Mouse (Mus musculus) skeletal muscle tissue, adult 2 months (tissue): ENCODE measurements around the gene Axdnd1.
A peak's percentile ranks its signal among the peaks of the same experiment; 100 is the strongest.

Experiments used
- DNase-seq: peaks from one replicate; pipeline ENCODE4 v3.0.0-alpha.2; 2012; ENCODE audit warnings: low read depth, low spot score

Gene Axdnd1

GRCm38 (mm10) chr1:156420671-156421297 is at the start of gene Axdnd1:
TSS of gene Axdnd1 (minus strand) at chr1:156421159.
- DNase-seq, result peak; percentile 82

GRCm38 (mm10) chr1:156470557-156470956 is 49.6 kb upstream of the Axdnd1 start:
- DNase-seq, result no peak

DNA sequence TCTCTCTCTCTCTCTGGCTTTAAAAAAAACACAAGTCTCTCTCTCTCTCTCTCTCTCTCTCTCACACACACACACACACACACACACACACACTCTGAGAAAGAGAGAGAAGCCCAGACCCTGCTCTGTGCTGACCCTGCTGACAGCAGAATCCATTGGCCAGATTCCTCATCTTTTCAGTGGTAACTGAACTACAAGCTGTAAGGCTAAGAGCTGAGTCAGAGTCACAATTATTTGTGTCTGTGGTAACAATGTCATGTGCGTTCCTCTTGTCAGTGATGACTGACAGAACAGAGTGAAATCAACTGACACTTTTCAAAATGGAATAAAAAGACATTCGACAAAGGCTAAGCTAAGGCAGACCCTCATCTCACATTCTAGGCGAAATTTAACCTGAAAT is 47.6 kb upstream of the Axdnd1 start:
- no peak for DNase-seq

DNA sequence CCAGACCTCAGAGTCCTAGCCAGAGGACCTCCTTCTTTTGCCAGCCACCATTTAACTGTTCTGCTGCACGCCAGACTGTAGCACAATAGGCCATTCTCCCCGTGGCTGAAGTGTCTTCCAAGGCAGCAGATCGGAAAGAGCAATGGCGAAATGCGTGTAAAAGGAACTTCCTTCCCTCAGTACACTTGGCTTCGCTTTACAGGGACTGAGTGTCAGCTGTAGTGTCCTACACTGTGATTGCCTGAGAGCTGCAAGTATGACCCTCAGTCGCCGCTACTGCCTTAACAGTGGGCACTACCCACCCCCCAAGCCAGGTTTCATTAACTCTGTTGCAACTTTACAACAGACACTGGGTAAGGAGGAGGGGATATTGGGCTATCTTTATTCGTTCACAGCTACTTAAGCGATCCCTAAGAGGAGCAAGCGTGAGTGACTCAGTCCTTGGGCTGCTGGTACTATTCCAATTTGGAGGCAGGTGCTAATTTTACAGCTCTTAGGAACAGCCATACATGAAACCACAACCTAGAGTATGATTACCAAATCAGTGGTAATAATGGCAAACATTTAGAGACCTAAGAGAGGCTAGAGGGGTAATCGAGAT is 46.8 kb upstream of the Axdnd1 start:
- DNase-seq, result no peak

DNA sequence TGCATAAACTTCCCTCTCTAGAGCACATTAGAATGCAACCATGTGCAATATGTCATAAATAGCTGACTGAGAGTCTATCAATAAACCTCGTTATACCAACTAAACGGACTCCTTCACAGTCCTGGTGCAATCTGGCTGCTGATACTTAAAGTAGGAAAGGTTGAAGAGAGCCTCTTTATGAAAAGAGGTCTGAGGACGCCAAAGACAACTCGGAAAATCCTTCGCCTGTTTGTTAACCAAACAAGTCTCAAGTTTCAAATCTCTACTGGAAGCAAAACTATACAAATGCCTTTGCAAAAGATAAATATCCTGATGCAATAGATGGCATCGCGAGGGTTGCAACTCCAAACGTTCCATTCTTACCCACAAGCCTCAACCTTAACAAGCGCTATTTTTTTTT is 44.0 kb upstream of the Axdnd1 start:
- no peak for DNase-seq

DNA sequence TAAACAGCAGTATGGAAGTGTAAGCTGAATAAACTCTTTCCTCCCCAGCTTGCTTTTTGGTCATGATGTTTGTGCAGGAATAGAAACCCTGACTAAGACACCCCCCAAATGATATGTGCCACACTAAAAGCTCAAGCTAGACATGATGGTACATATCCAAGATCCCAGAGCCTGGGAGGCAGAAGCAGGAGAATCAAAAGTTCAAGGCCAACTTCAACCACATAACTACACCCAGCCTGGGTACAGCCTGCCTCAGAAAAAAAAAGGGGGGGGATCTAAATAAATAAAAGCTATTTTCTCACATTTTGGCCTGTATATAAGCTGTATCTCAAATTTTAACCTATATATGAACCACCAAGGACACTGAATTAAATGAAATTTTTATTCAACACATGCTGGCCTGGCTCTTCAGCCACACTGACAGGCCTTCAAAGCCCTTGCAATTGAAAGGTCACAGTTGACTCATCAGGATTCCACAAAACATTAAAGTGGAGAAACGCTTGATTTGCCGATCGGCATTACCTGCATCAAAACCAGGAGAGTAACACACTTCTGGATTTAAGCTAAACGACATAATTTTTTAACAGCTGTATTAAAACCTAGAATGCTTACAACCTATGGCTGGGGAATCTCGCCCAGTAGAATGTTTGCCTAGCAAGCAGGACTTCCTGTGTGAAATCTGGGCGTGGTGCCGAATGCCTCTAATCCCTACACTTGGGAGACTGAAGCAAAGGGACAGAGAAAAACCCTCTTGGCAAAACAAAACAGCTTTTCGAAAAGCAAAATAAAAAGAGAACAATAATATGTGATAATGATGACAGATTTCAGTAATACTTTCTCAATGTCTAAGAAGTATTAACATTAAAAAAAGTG is 43.3 kb upstream of the Axdnd1 start:
- no peak for DNase-seq

DNA sequence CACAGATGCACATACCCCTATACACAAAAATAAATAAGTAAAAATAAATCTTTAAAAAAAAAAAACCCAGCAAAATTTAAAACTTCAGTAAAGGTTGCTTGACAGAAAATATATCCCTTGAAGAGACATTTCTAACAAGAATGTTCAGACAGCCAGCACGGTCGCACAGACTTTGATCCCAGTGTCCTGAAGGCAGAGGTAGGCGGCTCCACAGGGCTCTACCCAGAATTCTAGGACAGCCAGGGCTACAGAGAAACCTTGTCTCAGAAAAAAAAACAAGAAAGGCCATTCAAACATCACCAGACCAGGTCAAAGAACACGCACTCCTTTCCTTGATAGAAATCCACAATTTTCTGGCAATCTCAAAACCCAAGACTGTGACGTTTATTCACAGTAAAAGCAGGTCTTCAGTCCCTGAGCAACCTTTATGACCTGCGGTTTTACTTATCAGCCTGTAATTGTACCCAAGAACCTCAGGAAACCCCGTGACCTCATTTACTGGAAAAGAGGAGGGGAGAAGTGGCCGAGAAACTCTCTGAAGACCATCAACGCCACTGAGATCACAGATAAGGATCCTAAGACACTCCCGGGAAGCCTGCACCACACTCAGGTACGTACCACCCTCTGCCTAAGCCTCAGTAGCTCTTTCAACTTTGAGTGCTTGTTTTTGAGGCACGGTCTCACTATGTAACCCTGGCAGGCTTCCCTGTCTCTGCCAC is 41.5 kb upstream of the Axdnd1 start:
- DNase-seq, result no peak

DNA sequence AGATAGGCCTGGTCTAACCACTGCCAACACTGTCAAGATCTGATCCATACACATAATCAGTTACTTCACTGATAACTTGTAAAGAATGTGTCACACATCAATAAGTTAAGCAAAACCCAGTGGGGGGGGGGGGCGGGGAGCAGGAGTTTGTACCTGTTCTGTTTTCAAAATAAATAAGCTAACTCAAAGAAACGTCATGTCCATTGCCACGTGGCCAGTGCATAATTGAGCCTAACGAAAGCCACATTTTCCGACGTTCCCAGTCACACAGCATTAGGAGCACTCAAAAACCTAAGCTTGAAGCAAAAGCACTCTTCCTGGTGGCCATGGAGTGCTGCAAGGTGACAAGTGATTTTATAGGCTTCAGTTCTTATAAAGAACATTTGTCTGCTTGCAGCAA is 40.1 kb upstream of the Axdnd1 start:
- DNase-seq, result no peak

GRCm38 (mm10) chr1:156460216-156460615 is 39.3 kb upstream of the Axdnd1 start:
- DNase-seq, result no peak

- no peak for DNase-seq
Observed at GRCm38 (mm10) chr1:156459690-156460089, 38.7 kb upstream of the Axdnd1 start.

GRCm38 (mm10) chr1:156458391-156459060 is 37.6 kb upstream of the Axdnd1 start:
- DNase-seq, result no peak

DNA sequence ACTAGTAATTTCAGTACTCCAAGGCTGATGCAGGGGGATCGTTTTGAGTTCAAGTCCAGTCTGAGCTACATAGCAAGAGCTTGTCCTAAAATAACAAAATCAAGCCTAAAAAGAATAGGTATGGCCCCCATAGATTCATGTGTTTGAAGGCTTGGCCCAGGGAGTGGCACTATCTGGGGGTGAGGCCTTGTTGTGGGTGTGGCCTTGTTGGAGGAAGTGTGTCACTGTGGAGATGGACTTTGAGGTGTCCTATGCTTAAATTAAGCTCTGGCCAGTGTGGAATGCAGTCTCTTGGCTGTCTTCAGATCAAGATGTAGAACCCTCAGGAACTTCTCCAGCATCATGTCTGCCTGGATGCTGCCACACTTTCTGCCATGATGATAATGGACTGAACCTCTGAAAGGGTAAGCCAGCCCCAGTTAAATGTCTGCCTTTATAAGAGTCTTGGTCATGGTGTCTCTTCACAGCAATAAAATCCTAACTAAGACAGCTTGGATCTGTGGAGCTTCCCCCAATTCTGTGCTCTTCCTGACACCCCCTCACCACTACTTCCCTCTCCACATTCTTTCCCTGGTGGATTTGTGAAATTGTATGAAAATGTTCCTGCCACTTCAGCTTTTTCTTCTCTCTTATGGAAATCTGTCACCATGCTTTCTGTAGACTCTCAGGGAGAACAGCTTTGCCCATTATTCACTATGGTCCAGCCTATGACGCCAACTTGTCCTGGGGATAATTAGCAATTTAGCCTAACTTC is 34.2 kb upstream of the Axdnd1 start:
- DNase-seq, result no peak

DNA sequence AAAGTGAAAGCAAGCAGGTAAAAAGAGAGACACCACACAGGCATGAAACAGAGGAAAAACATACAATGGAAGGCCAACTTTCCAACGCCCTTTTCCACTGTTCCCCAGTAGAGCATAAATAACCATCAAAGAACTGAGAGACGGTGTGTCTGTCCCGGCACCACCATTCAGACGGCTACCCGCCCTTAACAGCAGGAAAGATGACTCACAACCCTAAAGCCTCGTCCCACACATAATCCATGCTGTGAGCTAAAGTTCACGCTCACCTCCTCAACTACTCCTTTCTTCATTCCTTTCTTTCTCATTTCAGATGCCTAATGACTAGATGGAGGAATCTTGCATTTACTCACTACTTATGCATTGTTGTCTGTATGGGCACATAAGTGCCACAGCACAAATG is 33.4 kb upstream of the Axdnd1 start:
- DNase-seq, result no peak

- no peak for DNase-seq
Observed at GRCm38 (mm10) chr1:156453876-156454275, 32.9 kb upstream of the Axdnd1 start.

GRCm38 (mm10) chr1:156450478-156450877 is 29.5 kb upstream of the Axdnd1 start:
- DNase-seq, result no peak

DNA sequence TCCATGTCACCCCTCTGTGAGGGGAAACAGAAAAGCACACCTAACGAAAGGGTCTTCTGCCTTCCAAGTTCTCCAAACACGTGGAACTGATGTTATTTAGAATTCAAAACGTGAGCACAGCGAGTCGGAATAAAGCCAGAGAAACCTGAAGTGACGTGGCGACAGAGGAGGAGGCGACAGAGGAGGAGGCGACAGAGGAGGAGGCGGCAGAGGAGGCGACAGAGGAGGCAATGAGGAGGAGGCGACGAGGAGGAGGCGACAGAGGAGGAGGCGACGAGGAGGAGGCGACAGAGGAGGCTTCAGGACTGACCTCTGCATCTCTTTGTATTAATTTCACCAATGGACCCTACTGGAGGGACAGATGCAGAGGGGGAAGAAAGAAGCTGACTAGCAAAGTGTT is 28.7 kb upstream of the Axdnd1 start:
- DNase-seq, result no peak

DNA sequence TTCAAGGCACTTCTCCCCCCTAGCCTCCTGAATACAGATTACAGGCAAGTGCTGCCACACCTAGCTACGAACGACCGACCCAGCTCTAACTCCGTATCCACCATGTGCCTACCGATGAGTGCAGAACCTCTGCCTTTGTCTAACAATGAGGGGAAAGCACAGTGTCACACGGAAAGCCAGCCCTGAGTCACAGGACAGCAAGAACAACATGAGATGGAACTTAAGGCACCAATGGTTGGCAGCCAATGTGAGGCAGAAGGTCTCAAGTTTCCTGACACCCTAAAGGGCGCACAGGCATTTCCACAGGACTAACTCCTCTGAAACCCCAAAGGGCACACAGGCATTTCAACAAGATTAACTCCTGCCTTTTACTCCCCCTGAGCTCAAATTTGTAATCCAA is 28.1 kb upstream of the Axdnd1 start:
- DNase-seq, result no peak

DNA sequence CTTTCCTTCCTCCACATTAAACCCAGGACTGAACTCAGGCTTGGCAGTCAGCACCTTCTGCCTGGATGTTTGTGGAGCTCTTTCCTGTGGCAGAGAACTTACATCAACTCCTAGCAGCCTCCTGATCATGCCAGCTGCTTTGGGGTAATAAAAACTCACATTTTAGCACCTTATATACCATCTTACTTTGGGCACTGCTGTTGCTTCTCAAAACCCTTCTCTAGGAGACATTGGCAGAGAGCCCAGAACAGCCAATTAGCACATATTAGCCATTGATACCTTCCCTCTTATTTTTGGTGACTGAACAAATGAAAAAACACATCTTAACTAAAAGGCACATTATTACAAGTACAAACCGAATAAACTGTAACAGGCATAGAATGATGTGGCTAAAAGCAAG is 24.1 kb upstream of the Axdnd1 start:
- DNase-seq, result no peak

DNA sequence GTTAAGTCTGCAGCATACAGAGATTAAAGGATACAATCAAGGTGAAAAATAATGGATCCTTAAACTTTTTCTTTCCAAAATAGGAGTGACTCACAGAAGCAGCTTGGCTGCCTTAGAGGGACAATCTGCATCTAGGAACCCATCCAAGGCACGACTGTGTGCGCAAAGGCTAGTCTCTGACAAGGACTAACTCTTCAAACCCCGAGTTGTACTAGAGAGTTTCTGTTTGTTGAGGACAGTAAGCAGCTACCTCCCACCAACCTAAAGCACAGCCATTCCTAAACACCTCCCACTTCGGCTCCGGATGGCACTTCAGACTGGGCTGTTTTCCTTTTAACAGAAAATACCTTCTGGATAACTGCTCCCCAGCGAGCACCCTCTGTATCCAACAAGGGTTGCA is 21.8 kb upstream of the Axdnd1 start:
- DNase-seq, result no peak

- no peak for DNase-seq
Observed at GRCm38 (mm10) chr1:156442266-156442665, 21.3 kb upstream of the Axdnd1 start.

DNA sequence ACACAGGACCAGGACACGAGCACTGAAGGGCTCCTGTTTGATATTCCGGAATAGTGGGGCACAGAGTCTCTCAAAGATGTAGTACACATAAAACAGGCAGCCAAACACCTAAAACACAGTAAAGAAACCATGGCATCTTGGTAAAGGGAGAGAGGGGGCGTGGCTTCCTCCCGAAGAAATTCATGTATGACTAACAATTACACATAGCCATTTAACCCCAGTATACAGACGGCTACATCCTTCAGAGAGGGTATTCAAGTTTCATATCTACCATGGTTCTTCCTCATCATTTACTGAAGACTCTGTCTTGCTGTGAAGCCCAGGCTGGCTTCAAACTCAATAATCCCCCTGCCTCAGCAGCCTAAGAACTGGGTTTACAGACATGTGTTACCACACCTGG is 16.8 kb upstream of the Axdnd1 start:
- no peak for DNase-seq
